Mouse (Mus musculus): ENCODE data around the gene Lcp1. TPM values are rescaled to one million over a fixed set of nuclear protein-coding genes. Genes with fewer than 3 reads are reported as not detected.

Lcp1 gene
- polyA plus RNA-seq, 1 experiment from 2014 or later: 21.1 TPM

DNA sequence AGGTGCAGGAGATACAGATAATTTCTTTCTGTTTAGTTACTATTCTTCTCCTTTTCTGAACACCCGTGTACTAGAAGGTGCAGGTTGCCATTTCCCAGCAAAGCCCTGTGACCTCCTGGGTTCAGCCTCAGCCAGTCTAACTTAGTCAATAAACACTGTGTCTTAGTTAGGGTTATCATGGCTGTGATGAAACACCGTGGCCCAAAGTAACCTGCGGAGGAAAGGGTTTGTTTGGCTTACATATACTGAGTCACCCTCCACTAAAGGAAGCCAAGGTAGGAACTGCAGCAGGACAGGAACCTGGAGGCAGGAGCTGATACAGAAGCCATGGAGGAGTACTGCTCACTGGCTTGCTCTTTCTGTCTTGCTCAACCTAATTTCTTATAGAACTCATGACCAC is 119.5 kb downstream of the Lcp1 start:
- Histone ChIP-seq H3K4me1 (no peaks in the 10 kb centered on the region), H3K27ac (no peak overlapping the region), H3K4me2 (no peak overlapping the region), H3K27me3 (no peaks in the 10 kb centered on the region), H3K9ac (no peak overlapping the region), H3K36me3 (no peaks in the 10 kb centered on the region), H3K9me3 (replicated peaks) (no peaks in the 10 kb centered on the region), H3K4me3 (replicated peaks) (no peak overlapping the region)
- ATAC-seq (replicated peaks; ENCODE audit: low FRiP score): no peak
- whole genome bisulfite sequencing: 87% methylated on average over 3 of the region's 3 CpGs

DNA sequence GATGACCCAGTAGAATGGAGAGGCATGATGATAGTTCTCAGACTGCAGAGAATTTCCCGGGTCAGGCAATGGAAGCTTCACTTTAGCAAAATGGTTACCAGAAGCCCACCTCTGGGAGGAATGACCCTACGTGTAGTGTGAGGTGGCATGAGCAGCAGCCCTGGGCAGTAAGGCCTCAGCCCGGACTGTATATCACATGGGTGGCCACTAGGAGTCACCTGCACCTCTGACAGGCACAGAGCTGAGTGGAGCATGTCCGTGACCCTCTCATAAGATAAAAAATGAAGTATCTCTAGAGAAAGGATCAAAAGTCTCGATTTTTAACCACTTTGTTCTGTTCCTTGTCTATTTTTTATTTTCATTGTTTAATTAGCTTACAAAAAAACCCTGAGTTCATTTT is 125.6 kb downstream of the Lcp1 start:
- no peak overlapping the region for H3K27ac ChIP-seq
- no peak overlapping the region for H3K4me2 ChIP-seq
- no peaks in the 10 kb centered on the region for H3K36me3 ChIP-seq
- H3K27me3 ChIP-seq: no peaks in the 10 kb centered on the region
- H3K4me3 ChIP-seq (replicated peaks): no peak overlapping the region
- ATAC-seq (replicated peaks; ENCODE audit: low FRiP score): no peak
- 45% methylated on average over 5 of the region's 5 CpGs for WGBS
- H3K9ac ChIP-seq: no peak overlapping the region
- no peaks in the 10 kb centered on the region for H3K4me1 ChIP-seq
- no peaks in the 10 kb centered on the region for H3K9me3 ChIP-seq (replicated peaks)

DNA sequence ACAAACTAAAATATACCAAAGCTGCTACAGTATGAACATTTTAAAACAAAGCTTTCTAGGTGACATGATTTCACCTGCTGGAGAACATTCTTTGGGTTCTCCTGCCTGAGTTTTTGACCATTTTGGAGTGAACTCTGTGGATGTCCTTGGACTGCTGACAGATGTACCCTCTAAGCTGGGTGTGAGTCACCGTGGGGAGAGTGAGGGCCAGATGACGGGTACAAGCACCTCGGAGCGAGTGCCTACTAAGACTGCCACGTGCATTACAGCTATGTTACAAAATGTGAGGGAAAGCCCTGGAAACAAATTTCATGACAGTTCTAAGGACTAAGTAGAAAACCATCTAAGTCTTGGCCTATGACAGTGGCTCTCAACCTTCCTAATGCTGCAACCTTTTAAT is 138.6 kb downstream of the Lcp1 start:
- H3K36me3 ChIP-seq: no peaks in the 10 kb centered on the region
- no peak overlapping the region for H3K4me2 ChIP-seq
- H3K27me3 ChIP-seq: no peaks in the 10 kb centered on the region
- 89% methylated on average over 5 of the region's 5 CpGs for WGBS
- no peak for ATAC-seq (replicated peaks; ENCODE audit: low FRiP score)
- H3K9me3 ChIP-seq (replicated peaks): no peaks in the 10 kb centered on the region
- no peak overlapping the region for H3K27ac ChIP-seq
- no peak overlapping the region for H3K4me3 ChIP-seq (replicated peaks)
- no peaks in the 10 kb centered on the region for H3K4me1 ChIP-seq
- H3K9ac ChIP-seq: no peak overlapping the region

DNA sequence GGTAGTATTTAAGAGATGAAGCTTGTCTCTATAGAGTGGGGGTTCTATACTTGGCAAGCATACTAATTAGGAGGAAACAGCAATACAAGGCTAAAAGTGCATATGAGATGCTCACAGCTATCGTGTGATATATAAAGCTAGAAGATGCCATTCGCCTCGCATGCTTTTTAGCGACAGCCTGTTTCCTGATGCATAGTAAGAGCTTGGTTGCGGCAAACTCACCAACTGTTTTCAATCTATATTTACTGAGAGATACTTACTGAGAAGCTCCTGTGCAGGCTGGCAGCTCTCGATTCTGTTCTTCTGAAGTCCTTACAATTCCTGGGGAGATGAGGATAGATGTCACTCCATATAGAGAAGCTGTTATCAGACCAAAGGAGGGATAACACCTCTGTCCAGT is 148.8 kb downstream of the Lcp1 start:
- no peak for ATAC-seq (replicated peaks; ENCODE audit: low FRiP score)
- H3K36me3 ChIP-seq: no peaks in the 10 kb centered on the region
- no peak overlapping the region for H3K27ac ChIP-seq
- no peak overlapping the region for H3K4me2 ChIP-seq
- no peak overlapping the region for H3K4me3 ChIP-seq (replicated peaks)
- peaks cover 3% of the 10 kb centered on the region; the same call in 1 of the 2 replicates for H3K4me1 ChIP-seq
- no peaks in the 10 kb centered on the region for H3K9me3 ChIP-seq (replicated peaks)
- WGBS: 80% methylated on average over 6 of the region's 6 CpGs
- H3K27me3 ChIP-seq: 0 out of 2 replicates have a peak, but pooled peaks cover 3% of the 10 kb centered on the region
- H3K9ac ChIP-seq: no peak overlapping the region

DNA sequence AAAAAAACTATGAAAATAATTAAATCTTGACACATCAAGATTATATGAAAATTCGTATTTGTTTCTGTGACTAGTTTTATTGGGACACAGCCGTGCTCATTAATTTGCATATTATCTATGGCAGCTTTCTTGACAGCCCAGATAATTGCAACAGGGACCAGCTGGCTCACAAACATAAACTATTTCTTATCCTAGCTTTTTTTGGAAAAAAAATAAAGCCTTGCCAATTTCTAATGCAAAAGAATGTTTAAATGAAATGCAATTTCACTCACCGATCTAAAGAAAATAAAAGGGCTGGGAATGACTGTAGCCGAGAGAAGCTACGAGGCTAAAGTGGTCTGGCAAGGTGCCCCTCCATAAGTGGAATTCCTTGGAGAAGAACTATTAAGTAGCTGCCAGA is 149.5 kb downstream of the Lcp1 start:
- no peak for ATAC-seq (replicated peaks; ENCODE audit: low FRiP score)
- H3K4me2 ChIP-seq: no peak overlapping the region

More for the DNA sequence above, 149.5 kb downstream of the Lcp1 start:
- no peak overlapping the region for H3K27ac ChIP-seq
- 63% methylated on average over 5 of the region's 5 CpGs for WGBS
- H3K36me3 ChIP-seq: no peaks in the 10 kb centered on the region
- H3K4me1 ChIP-seq: peaks cover 9% of the 10 kb centered on the region
- H3K9ac ChIP-seq: no peak overlapping the region
- 0 out of 2 replicates have a peak, but pooled peaks cover 3% of the 10 kb centered on the region for H3K27me3 ChIP-seq
- H3K9me3 ChIP-seq (replicated peaks): no peaks in the 10 kb centered on the region
- no peak overlapping the region for H3K4me3 ChIP-seq (replicated peaks)

Small RNA genes within 50 kb of the gene (microRNA-seq; reads per million reads assigned to microRNA genes)
- gene Gm44482: not detected

Other genes with a start within 250 kb of the Lcp1 start
- gene Lrch1, start 183.2 kb upstream of the Lcp1 start, polyA plus RNA-seq (2015; fragmentation: Nextera tagmentation; extraction: Ambion mirVana): 20.1 and 20.8 TPM in 2 replicates
- 0.39 and 0.73 TPM in 2 replicates for gene Rubcnl, start 115.1 kb upstream of the Lcp1 start, polyA plus RNA-seq (2015; fragmentation: Nextera tagmentation; extraction: Ambion mirVana)
- not detected in 2 replicates for gene Lrrc63, start 220 bp upstream of the Lcp1 start, polyA plus RNA-seq (2015; fragmentation: Nextera tagmentation; extraction: Ambion mirVana)
- 18.4 and 19.4 TPM in 2 replicates for gene Cpb2, start 111.2 kb downstream of the Lcp1 start, polyA plus RNA-seq (2015; fragmentation: Nextera tagmentation; extraction: Ambion mirVana)
- 34.0 and 36.1 TPM in 2 replicates for gene Zc3h13, start 153.3 kb downstream of the Lcp1 start, polyA plus RNA-seq (2015; fragmentation: Nextera tagmentation; extraction: Ambion mirVana)

Data from kidney, embryonic 15.5 days (tissue).